Mouse (Mus musculus) CH12.LX (cell line): ENCODE data around the gene Cpa1.

ENCODE experiments used
- CTCF ChIP-seq, 2 experiments: IDR thresholded peaks in 1 of 2; conservative IDR thresholded peaks in 1 of 2; 2 replicates each; pipeline ENCODE4 v1.5.1; 2011 to 2012; ENCODE audit warnings: low read depth in 2 of 2, low read length in 2 of 2, improper control_type of control experiment in 1 of 2, inconsistent platforms in 1 of 2, mild to moderate bottlenecking in 1 of 2, moderate library complexity in 1 of 2
- ELF1 ChIP-seq: IDR thresholded peaks from 2 replicates; pipeline ENCODE4 v1.6.1; 2014; ENCODE audit warnings: low read depth, mild to moderate bottlenecking, inconsistent platforms, low read length, improper control_type of control experiment
- EP300 ChIP-seq: IDR thresholded peaks from 2 replicates; pipeline ENCODE4 v1.6.1; 2011; ENCODE audit warnings: low read length, improper control_type of control experiment
- MAFK ChIP-seq: IDR thresholded peaks from 2 replicates; pipeline ENCODE4 v1.6.1; 2011; ENCODE audit warnings: low read length, improper control_type of control experiment; ENCODE audit not compliant: insufficient replicate concordance
- POLR2AphosphoS2 ChIP-seq: IDR thresholded peaks from 2 replicates; pipeline ENCODE4 v1.6.1; 2011; ENCODE audit warnings: low read depth, low read length, improper control_type of control experiment
- TCF12 ChIP-seq: IDR thresholded peaks from 2 replicates; pipeline ENCODE4 v1.6.1; 2014; ENCODE audit warnings: low read depth, mild to moderate bottlenecking, inconsistent platforms, low read length, improper control_type of control experiment
- ZC3H11A ChIP-seq: IDR thresholded peaks from 2 replicates; pipeline ENCODE4 v1.6.1; 2012; ENCODE audit warnings: low read depth, mild to moderate bottlenecking, inconsistent platforms, low read length, improper control_type of control experiment
- ZKSCAN1 ChIP-seq: IDR thresholded peaks from 2 replicates; pipeline ENCODE4 v1.6.1; 2012; ENCODE audit warnings: low read depth, inconsistent platforms, low read length, improper control_type of control experiment, borderline replicate concordance
- ZMIZ1 ChIP-seq: IDR thresholded peaks from 2 replicates; pipeline ENCODE4 v1.6.1; 2012; ENCODE audit warnings: low read depth, mild to moderate bottlenecking, inconsistent platforms, low read length, improper control_type of control experiment

GRCm38 (mm10) chr6:30674714-30675280, 35.8 kb downstream of the Cpa1 start:
- no peak for TF ChIP-seq MAFK
- no peak for TF ChIP-seq CTCF (conservative IDR thresholded peaks at IDR 0.05 in 1 of 2, IDR thresholded peaks at IDR 0.05 in 1 of 2; ENCODE audit: low read depth in 2 of 2, low read length in 2 of 2)
- TF ChIP-seq ELF1: no peak
- TF ChIP-seq EP300: no peak
- TF ChIP-seq TCF12: no peak
- no peak for TF ChIP-seq ZKSCAN1
- TF ChIP-seq ZC3H11A: no peak
- no peak for TF ChIP-seq ZMIZ1
- no peak for TF ChIP-seq POLR2AphosphoS2
